Comparison of ENCODE assay signal across 34 mouse cellular contexts in the genomic region with DNA sequence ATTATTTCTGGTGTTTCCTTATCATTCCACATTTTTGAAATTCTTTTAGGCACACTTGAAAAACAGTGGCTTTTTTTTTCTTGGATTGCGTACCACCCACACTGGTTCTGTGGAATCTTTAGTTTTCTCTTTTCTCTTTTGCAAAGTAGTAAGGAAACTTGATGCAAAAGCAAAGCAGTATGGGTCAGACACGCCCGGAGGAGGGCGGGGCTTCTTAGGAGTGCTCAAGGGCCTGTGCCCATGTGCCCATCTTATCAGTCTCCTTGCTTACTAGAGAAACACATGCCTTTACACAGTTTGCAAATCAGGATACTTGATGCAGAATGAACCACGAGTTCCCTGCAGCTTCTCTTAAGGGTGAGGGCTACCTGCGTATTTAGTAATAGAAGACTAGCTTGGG. TPM values are rescaled to one million over a fixed set of nuclear protein-coding genes. Genes with fewer than 3 reads are reported as not detected.
DNase-seq lines count a peak whose midpoint lies in the region; ATAC-seq and TF ChIP-seq lines count a peak whose summit lies in the region.
"Had no signal": no experiment of that assay in that cellular context is flagged by ENCODE, and none has a peak within 500 bp of the region (broad histone marks: within the 10 kb centered on the region; RNA-seq: fewer than 3 reads in every experiment).

No protein-coding gene starts in this region.

- peak; percentile 24 for DNase-seq in lung, embryonic 14.5 days
- no peak for DNase-seq in lung, postnatal 25 days (ENCODE audit: low spot score)
- peak; percentile 13 for DNase-seq in 3T3-L1 (ENCODE audit: low read depth, low spot score)
- peak; percentile 11 for DNase-seq in R1 (ENCODE audit: low read depth, low spot score)
- peak; percentile 7 for DNase-seq in lung, postnatal 10 days
- no peak for DNase-seq in kidney, postnatal 25 days
- no peak for DNase-seq in left cerebral cortex, adult 9 months (ENCODE audit: low spot score in 2 of 2)
- DNase-seq: adrenal gland, adult 8-10 months; adrenal gland, postnatal 25 days; cerebellum, adult 11-12 months; cerebellum, adult 8-10 months; cerebellum, postnatal 10 days; cerebellum, postnatal 36 days; forebrain, postnatal 0 days; gastrocnemius, adult 2 months; gastrocnemius, postnatal 14 days; heart, adult 11 months; heart, postnatal 36 days had no signal

- no peaks in the 10 kb centered on the region for H3K27me3 ChIP-seq in lung, embryonic 14.5 days (ENCODE audit: insufficient read depth, low read length)
- no peaks in the 10 kb centered on the region for H3K27me3 ChIP-seq in forebrain, embryonic 13.5 days
- H3K27me3 ChIP-seq: CH12.LX; hindbrain, embryonic 13.5 days had no signal

- no peaks in the 10 kb centered on the region for H3K36me3 ChIP-seq in lung, embryonic 14.5 days (ENCODE audit: insufficient read depth)
- H3K36me3 ChIP-seq in forebrain, embryonic 13.5 days (ENCODE audit: poor library complexity, severe bottlenecking), result no peaks in the 10 kb centered on the region
- H3K36me3 ChIP-seq: forebrain, embryonic 10.5 days; G1E; hindbrain, embryonic 10.5 days; hindbrain, embryonic 13.5 days had no signal

- H3K4me3 ChIP-seq in lung, embryonic 14.5 days (ENCODE audit: low read depth, low read length), result no peak overlapping the region
- no peak overlapping the region for H3K4me3 ChIP-seq in forebrain, embryonic 13.5 days
- H3K4me3 ChIP-seq: forebrain, embryonic 10.5 days; gastrocnemius, adult 2 months; hindbrain, embryonic 10.5 days; hindbrain, embryonic 13.5 days had no signal

- no peak overlapping the region for H3K4me2 ChIP-seq in lung, embryonic 14.5 days
- H3K4me2 ChIP-seq in forebrain, embryonic 13.5 days, result no peak overlapping the region
- H3K4me2 ChIP-seq: heart, embryonic 11.5 days; hindbrain, embryonic 13.5 days had no signal

- 62% methylated on average over 6 of the region's 6 CpGs for WGBS in lung, embryonic 14.5 days
- 81% methylated on average over 6 of the region's 6 CpGs for WGBS in forebrain, embryonic 13.5 days

- no peak overlapping the region for H3K9ac ChIP-seq in lung, embryonic 14.5 days
- H3K9ac ChIP-seq in forebrain, embryonic 13.5 days, result no peak overlapping the region
- H3K9ac ChIP-seq: forebrain, postnatal 0 days; hindbrain, embryonic 13.5 days had no signal

- TF ChIP-seq CTCF in lung, embryonic 14.5 days (IDR thresholded peaks at IDR 0.05; ENCODE audit: low read depth), result no peak

- ATAC-seq in lung, embryonic 14.5 days (ENCODE audit: insufficient read depth), result peak; percentile 52
- no peak for ATAC-seq in forebrain, embryonic 13.5 days
- ATAC-seq: activated CD4-positive, CD25-positive, alpha-beta regulatory T cell, adult 4 months; forebrain, embryonic 14.5 days; forebrain, postnatal 0 days; hindbrain, embryonic 16.5 days had no signal

- no peaks in the 10 kb centered on the region for H3K4me1 ChIP-seq in lung, embryonic 14.5 days (ENCODE audit: insufficient read depth)
- H3K4me1 ChIP-seq in forebrain, embryonic 13.5 days, result no peaks in the 10 kb centered on the region
- H3K4me1 ChIP-seq: forebrain, embryonic 10.5 days; hindbrain, embryonic 10.5 days; hindbrain, embryonic 13.5 days had no signal

- H3K9me3 ChIP-seq in lung, embryonic 14.5 days (ENCODE audit: low read depth, low read length), result no peaks in the 10 kb centered on the region
- H3K9me3 ChIP-seq in forebrain, embryonic 13.5 days (replicated peaks), result no peaks in the 10 kb centered on the region
- H3K9me3 ChIP-seq: forebrain, embryonic 10.5 days; G1E; hindbrain, embryonic 10.5 days; hindbrain, embryonic 13.5 days had no signal

- no peak overlapping the region for H3K27ac ChIP-seq in lung, embryonic 14.5 days (ENCODE audit: low read depth)
- no peak overlapping the region for H3K27ac ChIP-seq in forebrain, embryonic 13.5 days
- H3K27ac ChIP-seq: forebrain, embryonic 10.5 days; gastrocnemius, adult 2 months; hindbrain, embryonic 10.5 days; hindbrain, embryonic 13.5 days had no signal

RNA-seq across cellular contexts. Expression of a gene that starts 17.3 kb away (rescaled TPM):
- 1.8 and 2.6 TPM in 2 replicates for polyA plus RNA-seq in lung, embryonic 14.5 days (2014; fragmentation: Nextera tagmentation; extraction: Ambion mirVana)
- polyA plus RNA-seq in forebrain, embryonic 13.5 days (2015; fragmentation: Nextera tagmentation; extraction: Ambion mirVana), result not detected in 2 replicates
- polyA plus RNA-seq: brain, embryonic 14.5 days; embryonic facial prominence, embryonic 11.5 days; forebrain, embryonic 10.5 days; forebrain, embryonic 14.5 days; forebrain, postnatal 0 days; frontal cortex, adult 2 months; G1E; heart, embryonic 11.5 days; heart, embryonic 14.5 days; heart, postnatal 0 days; hindbrain, embryonic 10.5 days; hindbrain, embryonic 13.5 days; hindbrain, embryonic 16.5 days had no signal

RNA-seq across cellular contexts. Expression of a gene that starts 37.3 kb away (rescaled TPM):
- polyA plus RNA-seq in lung, embryonic 14.5 days (2014; fragmentation: Nextera tagmentation; extraction: Ambion mirVana), result not detected in 2 replicates
- not detected in 2 replicates for polyA plus RNA-seq in forebrain, embryonic 13.5 days (2015; fragmentation: Nextera tagmentation; extraction: Ambion mirVana)
- polyA plus RNA-seq: activated CD4-positive, CD25-positive, alpha-beta regulatory T cell, adult 4 months; brain, embryonic 14.5 days; embryonic facial prominence, embryonic 11.5 days; embryonic facial prominence, embryonic 14.5 days; forebrain, embryonic 10.5 days; forebrain, embryonic 14.5 days; forebrain, postnatal 0 days; frontal cortex, adult 2 months; G1E; heart, embryonic 11.5 days; heart, embryonic 14.5 days; heart, postnatal 0 days; hindbrain, embryonic 10.5 days; hindbrain, embryonic 13.5 days; hindbrain, embryonic 16.5 days had no signal

Comparison
In these comparisons a context has a peak if more than half of its experiments do, and no peak if none do; other contexts are left out.
1. DNase-seq: peak in lung, embryonic 14.5 days (single experiment), 3T3-L1 (single experiment), R1 (single experiment) and lung, postnatal 10 days (single experiment); none in lung, postnatal 25 days (single experiment), kidney, postnatal 25 days (0 of 2) and left cerebral cortex, adult 9 months (0 of 2).